Mouse (Mus musculus) hindbrain, embryonic 14.5 days (tissue): ENCODE measurements around the gene Agrp. TPM values are rescaled to one million over a fixed set of nuclear protein-coding genes. Genes with fewer than 3 reads are reported as not detected.

Experiments used
- ATAC-seq: fragments of 200-750 bp; cut with Nextera tagmentation; 2 replicates; pipeline ENCODE4 v1.8.0; 2017; ENCODE audit warnings: moderate number of reproducible peaks, mild to moderate bottlenecking, moderate TSS enrichment, moderate library complexity; ENCODE audit not compliant: low FRiP score
- DNase-seq: peaks from one replicate; pipeline ENCODE4 v3.0.0-alpha.2; 2015; ENCODE audit warnings: low spot score
- H3K27ac ChIP-seq: fragments of 300-500 bp; sonication (generic); 2 replicates; pipeline ENCODE4 v1.5.1; 2014; ENCODE audit warnings: mild to moderate bottlenecking, moderate library complexity
- H3K27me3 ChIP-seq: fragments of 300-500 bp; sonication (generic); 2 replicates; pipeline ENCODE4 v1.6.1; 2014; ENCODE audit warnings: mild to moderate bottlenecking, low read length, mixed read lengths; ENCODE audit not compliant: control insufficient read depth, insufficient read depth
- H3K36me3 ChIP-seq: fragments of 300-500 bp; sonication (generic); replicated peaks from 2 replicates; pipeline ENCODE4 v1.6.1; 2014; ENCODE audit not compliant: control insufficient read depth, insufficient read depth
- H3K4me1 ChIP-seq: fragments of 300-500 bp; sonication (generic); replicated peaks from 2 replicates; pipeline ENCODE4 v1.6.1; 2014; ENCODE audit warnings: antibody characterized with exemption, low read length, mixed read lengths; ENCODE audit not compliant: control insufficient read depth, insufficient read depth
- H3K4me2 ChIP-seq: fragments of 300-500 bp; sonication (generic); replicated peaks from 2 replicates; pipeline ENCODE4 v1.6.1; 2014; ENCODE audit warnings: mild to moderate bottlenecking, moderate library complexity
- H3K4me3 ChIP-seq: fragments of 300-500 bp; sonication (generic); replicated peaks from 2 replicates; pipeline ENCODE4 v1.5.1; 2014; ENCODE audit warnings: mild to moderate bottlenecking, low read length
- H3K9ac ChIP-seq: fragments of 300-500 bp; sonication (generic); 2 replicates; pipeline ENCODE4 v1.6.1; 2014
- H3K9me3 ChIP-seq: fragments of 300-500 bp; sonication (generic); 2 replicates; pipeline ENCODE4 v1.6.1; 2016; ENCODE audit warnings: low read length; ENCODE audit not compliant: control insufficient read depth
- WGBS: fragments of 180-500 bp; shearing (Covaris S2); extraction: QIAGEN DNeasy Blood & Tissue Kit; methylation state at CpG from one replicate; pipeline ENCODE4 v1.1.7; 2014; 5-methylcytosine and 5-hydroxymethylcytosine counted together
- polyA plus RNA-seq: library from polyadenylated mRNA; unstranded; fragments of >200 nt; fragmentation: Nextera tagmentation; extraction: Ambion mirVana; gene quantifications from 2 replicates; pipeline ENCODE4 v1.2.1, GENCODE M21; 2014

Agrp gene
- polyA plus RNA-seq, 1 experiment from 2014 or later = 0.84 TPM

- DNase-seq = no peak
- Histone ChIP-seq H3K4me1 (no peaks in the 10 kb centered on the region), H3K4me2 (no peak overlapping the region), H3K27me3 (no peaks in the 10 kb centered on the region), H3K36me3 (0 out of 2 replicates have a peak, but pooled peaks cover 4% of the 10 kb centered on the region), H3K9me3 (no peaks in the 10 kb centered on the region), H3K4me3 (no peak overlapping the region), H3K27ac (no peak overlapping the region), H3K9ac (no peak overlapping the region)
- 76% methylated on average over 2 of the region's 2 CpGs for WGBS
- ATAC-seq = no peak
These were observed 87.1 kb downstream of the Agrp start for GRCm38 (mm10) chr8:105550083-105550482.

- Histone ChIP-seq H3K27ac (no peak overlapping the region), H3K4me2 (no peak overlapping the region), H3K4me3 (no peak overlapping the region), H3K9me3 (no peaks in the 10 kb centered on the region), H3K27me3 (no peaks in the 10 kb centered on the region), H3K9ac (no peak overlapping the region), H3K4me1 (no peaks in the 10 kb centered on the region), H3K36me3 (0 out of 2 replicates have a peak, but pooled peaks cover 4% of the 10 kb centered on the region)
- ATAC-seq (no peak), DNase-seq (no peak)
- 93% methylated on average over 1 of the region's 1 CpGs for WGBS
These were observed 87.7 kb downstream of the Agrp start for GRCm38 (mm10) chr8:105549506-105549905.

DNA sequence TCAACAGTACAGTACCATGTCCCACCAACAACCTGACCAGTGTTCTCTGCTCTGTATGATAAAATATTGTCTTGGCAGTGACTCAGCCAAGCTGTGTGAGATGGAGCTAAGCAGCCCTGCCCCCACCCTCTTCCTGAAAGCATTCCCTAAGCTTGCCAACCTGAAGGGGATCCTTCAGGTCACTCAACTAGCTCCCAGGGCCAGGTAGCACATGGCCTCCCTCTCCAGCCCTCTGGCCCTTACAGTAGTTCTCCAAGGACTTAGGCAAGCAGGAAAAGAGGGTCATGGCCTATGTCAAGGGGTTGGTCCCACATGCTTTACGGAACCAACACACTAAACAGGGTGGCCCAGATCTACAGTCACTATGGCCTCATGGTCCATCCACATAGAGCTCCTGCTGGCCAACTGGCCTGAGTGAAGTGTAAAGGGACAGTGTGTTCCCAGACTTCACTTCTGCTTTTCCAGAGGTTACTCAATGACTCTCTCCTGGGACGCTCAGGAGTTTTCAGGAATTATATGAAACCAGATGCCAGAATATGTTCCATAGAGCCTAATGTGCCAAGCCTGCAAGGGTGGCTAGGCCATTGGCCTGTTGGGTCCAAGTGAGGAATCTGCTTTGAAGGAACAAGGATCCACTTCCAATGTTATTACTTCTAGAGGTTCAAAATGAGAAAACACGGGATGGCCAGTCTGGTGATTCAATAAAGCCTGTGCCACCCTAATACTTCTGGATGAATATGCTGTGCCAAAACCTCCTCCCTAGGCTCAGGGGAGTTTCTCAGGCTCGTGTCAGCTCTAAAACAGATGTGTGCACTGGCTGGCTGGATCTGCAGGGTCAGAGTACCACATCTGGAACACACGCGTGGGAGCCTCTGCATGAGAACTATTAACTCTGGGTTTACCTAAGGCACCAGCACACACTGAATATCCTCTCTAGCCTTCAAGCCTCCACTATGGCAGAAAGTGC lies 90.5 kb downstream of the Agrp start:
- Histone ChIP-seq H3K4me3 (no peak overlapping the region), H3K4me2 (no peak overlapping the region), H3K9ac (no peak overlapping the region), H3K27ac (no peak overlapping the region), H3K9me3 (no peaks in the 10 kb centered on the region), H3K4me1 (no peaks in the 10 kb centered on the region), H3K27me3 (no peaks in the 10 kb centered on the region), H3K36me3 (peaks cover 9% of the 10 kb centered on the region; the same call in 1 of the 2 replicates)
- 88% methylated on average over 6 of the region's 6 CpGs for WGBS
- no peak for ATAC-seq
- DNase-seq = no peak

GRCm38 (mm10) chr8:105545249-105545648 lies 91.9 kb downstream of the Agrp start:
- DNase-seq (no peak), ATAC-seq (no peak)
- Histone ChIP-seq H3K4me2 (no peak overlapping the region), H3K9ac (no peak overlapping the region), H3K9me3 (no peaks in the 10 kb centered on the region), H3K4me1 (no peaks in the 10 kb centered on the region), H3K4me3 (no peak overlapping the region), H3K36me3 (peaks cover 10% of the 10 kb centered on the region; the same call in 1 of the 2 replicates), H3K27me3 (no peaks in the 10 kb centered on the region), H3K27ac (0 out of 2 replicates have a peak overlapping the region, but pooled peaks have one; percentile 4)
- 88% methylated on average over 3 of the region's 3 CpGs for WGBS

- Histone ChIP-seq H3K9ac (no peak overlapping the region), H3K4me3 (no peak overlapping the region), H3K9me3 (no peaks in the 10 kb centered on the region), H3K4me2 (no peak overlapping the region), H3K36me3 (peaks cover 7% of the 10 kb centered on the region; the same call in 1 of the 2 replicates), H3K27me3 (no peaks in the 10 kb centered on the region), H3K27ac (peak overlapping the region; percentile 4; the same call in 1 of the 2 replicates), H3K4me1 (no peaks in the 10 kb centered on the region)
- no peak for ATAC-seq
- WGBS = 58% methylated on average over 7 of the region's 7 CpGs
- no peak for DNase-seq
These were observed 92.5 kb downstream of the Agrp start for GRCm38 (mm10) chr8:105544544-105545205.

GRCm38 (mm10) chr8:105543703-105544102 lies 93.5 kb downstream of the Agrp start:
- ATAC-seq = no peak
- WGBS = 54% methylated on average over 1 of the region's 1 CpGs

DNA sequence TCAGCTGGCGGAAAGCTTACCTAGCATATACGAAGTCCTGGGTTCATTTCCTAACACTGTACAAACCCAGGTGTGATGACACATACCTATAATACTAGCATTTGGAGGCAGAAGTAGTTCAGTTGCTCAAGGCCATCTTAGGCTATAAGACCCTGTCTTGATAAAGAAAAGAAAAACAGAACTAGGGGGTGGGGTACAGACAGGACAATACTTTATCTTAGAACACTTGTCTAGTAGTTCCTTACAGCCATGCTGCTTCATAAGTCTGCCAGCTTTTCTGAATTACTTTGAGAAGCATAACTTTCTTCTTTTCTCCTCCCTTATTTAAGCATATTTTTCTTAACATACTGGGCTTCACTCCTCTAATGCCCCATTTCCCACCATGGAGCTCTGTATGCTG lies 94.4 kb downstream of the Agrp start:
- Histone ChIP-seq H3K9ac (no peak overlapping the region), H3K27ac (no peak overlapping the region), H3K4me2 (no peak overlapping the region), H3K9me3 (no peaks in the 10 kb centered on the region), H3K36me3 (peaks cover 22% of the 10 kb centered on the region), H3K4me3 (no peak overlapping the region), H3K27me3 (no peaks in the 10 kb centered on the region), H3K4me1 (no peaks in the 10 kb centered on the region)
- WGBS = 97% methylated on average over 2 of the region's 2 CpGs
- no peak for DNase-seq
- ATAC-seq = no peak

More at GRCm38 (mm10) chr8:105543703-105544102, 93.5 kb downstream of the Agrp start:
- Histone ChIP-seq H3K4me1 (no peaks in the 10 kb centered on the region), H3K27me3 (no peaks in the 10 kb centered on the region), H3K4me3 (no peak overlapping the region), H3K27ac (0 out of 2 replicates have a peak overlapping the region, but pooled peaks have one; percentile 10), H3K9ac (no peak overlapping the region), H3K4me2 (no peak overlapping the region), H3K9me3 (no peaks in the 10 kb centered on the region), H3K36me3 (peaks cover 13% of the 10 kb centered on the region)
- no peak for DNase-seq

DNA sequence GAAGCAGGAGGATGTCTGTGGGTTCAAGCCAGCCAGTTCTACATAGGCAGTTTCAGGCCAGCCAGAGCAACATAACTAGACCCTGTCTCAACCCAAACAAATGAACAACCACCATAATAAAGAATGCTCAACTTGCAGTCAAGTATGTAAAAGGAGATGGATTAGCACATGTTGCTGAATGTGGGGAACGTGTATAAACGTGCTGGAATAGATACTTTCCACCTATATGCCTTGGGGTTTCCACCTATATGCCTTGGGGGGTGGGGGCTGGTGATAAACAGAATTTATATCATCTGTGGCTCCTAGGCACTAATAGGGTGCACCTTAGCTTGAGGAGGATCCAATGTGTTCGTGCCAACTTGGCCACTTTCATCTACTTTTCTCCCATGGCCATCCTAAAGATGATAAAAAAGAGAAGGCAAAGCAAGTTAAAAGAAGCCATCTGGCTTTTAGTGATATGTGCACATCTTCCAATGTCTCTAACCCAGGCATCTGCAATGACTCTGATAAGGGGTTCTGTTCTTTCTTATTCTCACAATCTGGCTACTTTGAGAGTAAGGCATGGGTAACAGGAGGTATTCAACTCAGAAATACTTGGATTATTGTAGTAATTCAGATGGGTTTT lies 95.0 kb downstream of the Agrp start:
- Histone ChIP-seq H3K9me3 (no peaks in the 10 kb centered on the region), H3K4me1 (no peaks in the 10 kb centered on the region), H3K4me3 (no peak overlapping the region), H3K36me3 (peaks cover 29% of the 10 kb centered on the region), H3K27me3 (no peaks in the 10 kb centered on the region), H3K9ac (no peak overlapping the region), H3K4me2 (no peak overlapping the region), H3K27ac (no peak overlapping the region)
- ATAC-seq (no peak), DNase-seq (no peak)
- 97% methylated on average over 3 of the region's 3 CpGs for WGBS

- WGBS = 88% methylated on average over 4 of the region's 4 CpGs
- no peaks in the 10 kb centered on the region for H3K9me3 ChIP-seq
- no peak overlapping the region for H3K27ac ChIP-seq
- H3K4me1 ChIP-seq = no peaks in the 10 kb centered on the region
- H3K4me3 ChIP-seq = no peak overlapping the region
- DNase-seq (no peak), ATAC-seq (no peak)
- no peak overlapping the region for H3K9ac ChIP-seq
- no peak overlapping the region for H3K4me2 ChIP-seq
- H3K27me3 ChIP-seq = no peaks in the 10 kb centered on the region
- H3K36me3 ChIP-seq = peaks cover 56% of the 10 kb centered on the region
These were observed 98.3 kb downstream of the Agrp start for GRCm38 (mm10) chr8:105538940-105539339.
